Mouse (Mus musculus) layer of hippocampus, adult 18-20 months (tissue): Measurements from ENCODE around the gene Secisbp2. TPM values are rescaled to one million over a fixed set of nuclear protein-coding genes. Genes with fewer than 3 reads are reported as not detected.

ENCODE experiments used
- DNase-seq, 2 experiments: peaks; one replicate each; pipeline ENCODE4 v3.0.0; 2022; ENCODE audit warnings: low spot score in 2 of 2
- total RNA-seq, 2 experiments: library from RNA; stranded (reverse); gene quantifications; 2 replicates each; pipeline ENCODE4 v1.2.3; 2021

Secisbp2 gene
- total RNA-seq, 2 experiments from 2014 or later, result 17.5 to 18.2 TPM

GRCm38 (mm10) chr13:51681634-51682033, 30.1 kb downstream of the Secisbp2 start:
- DNase-seq, result no peak

GRCm38 (mm10) chr13:51685290-51685966, 33.9 kb downstream of the Secisbp2 start:
- no peak for DNase-seq

GRCm38 (mm10) chr13:51686966-51687365, 35.5 kb downstream of the Secisbp2 start:
- no peak for DNase-seq

GRCm38 (mm10) chr13:51688688-51689087, 37.2 kb downstream of the Secisbp2 start:
- no peak for DNase-seq

- no peak for DNase-seq
These were observed 45.0 kb downstream of the Secisbp2 start for GRCm38 (mm10) chr13:51696481-51696880.

- no peak for DNase-seq
These were observed 46.0 kb downstream of the Secisbp2 start for GRCm38 (mm10) chr13:51697455-51697854.

GRCm38 (mm10) chr13:51697897-51698296, 46.4 kb downstream of the Secisbp2 start:
- DNase-seq, result no peak

- no peak for DNase-seq
These were observed 46.8 kb downstream of the Secisbp2 start for GRCm38 (mm10) chr13:51698318-51698717.

GRCm38 (mm10) chr13:51703893-51704292, 52.4 kb downstream of the Secisbp2 start:
- DNase-seq, result no peak

GRCm38 (mm10) chr13:51705882-51706854, 54.7 kb downstream of the Secisbp2 start:
- no peak for DNase-seq

GRCm38 (mm10) chr13:51710738-51711137, 59.2 kb downstream of the Secisbp2 start:
- no peak for DNase-seq

GRCm38 (mm10) chr13:51712022-51712421, 60.5 kb downstream of the Secisbp2 start:
- no peak for DNase-seq

- DNase-seq, result no peak
These were observed 65.1 kb downstream of the Secisbp2 start for GRCm38 (mm10) chr13:51716350-51717263.

- DNase-seq, result no peak
These were observed 67.8 kb downstream of the Secisbp2 start for GRCm38 (mm10) chr13:51719256-51719655.

- no peak for DNase-seq
These were observed 69.1 kb downstream of the Secisbp2 start for GRCm38 (mm10) chr13:51720556-51720955.

GRCm38 (mm10) chr13:51723114-51723513, 71.6 kb downstream of the Secisbp2 start:
- DNase-seq, result no peak

GRCm38 (mm10) chr13:51724566-51724965, 73.1 kb downstream of the Secisbp2 start:
- no peak for DNase-seq

GRCm38 (mm10) chr13:51725446-51725845, 73.9 kb downstream of the Secisbp2 start:
- DNase-seq, result no peak

GRCm38 (mm10) chr13:51725926-51726574, 74.6 kb downstream of the Secisbp2 start:
- no peak for DNase-seq

- DNase-seq, result no peak
These were observed 75.9 kb downstream of the Secisbp2 start for GRCm38 (mm10) chr13:51727364-51727763.
